26 mouse cellular contexts compared by ENCODE assay signal in genomic region chr8:108363856-108364255, GRCm38 (mm10).
A peak's percentile ranks its signal among the peaks of the same experiment; 100 is the strongest.
DNase-seq lines count a peak whose midpoint lies in the region; ATAC-seq lines count a peak whose summit lies in the region.
"Had no signal": no experiment of that assay in that cellular context is flagged by ENCODE, and none has a peak within 500 bp of the region (broad histone marks: within the 10 kb centered on the region; RNA-seq: fewer than 3 reads in every experiment).

No protein-coding gene starts in this region.

- peak overlapping the region; percentile 39; the same call in 1 of the 2 replicates for H3K27ac ChIP-seq in hindbrain, embryonic 11.5 days (ENCODE audit: low read depth, low read length)
- H3K27ac ChIP-seq in hindbrain, embryonic 14.5 days, result no peak overlapping the region
- H3K27ac ChIP-seq in midbrain, embryonic 10.5 days (replicated peaks), result peak overlapping the region; percentile 50; the same call in 1 of the 2 replicates
- H3K27ac ChIP-seq in midbrain, embryonic 14.5 days (replicated peaks; ENCODE audit: low read depth, low read length), result no peak overlapping the region
- H3K27ac ChIP-seq: embryonic facial prominence, embryonic 13.5 days; kidney, postnatal 0 days; limb, embryonic 15.5 days; midbrain, embryonic 12.5 days had no signal

- ATAC-seq in hindbrain, embryonic 11.5 days (ENCODE audit: low FRiP score), result no peak
- ATAC-seq in hindbrain, embryonic 14.5 days (ENCODE audit: low FRiP score), result no peak
- no peak for ATAC-seq in midbrain, embryonic 14.5 days (ENCODE audit: low FRiP score, low TSS enrichment)
- ATAC-seq: CD4-positive, CD25-positive, alpha-beta regulatory T cell, adult 4 months; forebrain, postnatal 0 days; intestine, postnatal 0 days had no signal

- H3K4me3 ChIP-seq in hindbrain, embryonic 11.5 days (ENCODE audit: low read depth, low read length), result no peak overlapping the region
- H3K4me3 ChIP-seq in hindbrain, embryonic 14.5 days (replicated peaks; ENCODE audit: low read length), result no peak overlapping the region
- H3K4me3 ChIP-seq in midbrain, embryonic 10.5 days, result no peak overlapping the region
- no peak overlapping the region for H3K4me3 ChIP-seq in midbrain, embryonic 14.5 days (replicated peaks; ENCODE audit: low read depth, low read length)
- H3K4me3 ChIP-seq: embryonic facial prominence, embryonic 13.5 days; hindbrain, embryonic 12.5 days; limb, embryonic 15.5 days; midbrain, embryonic 12.5 days had no signal

- no peaks in the 10 kb centered on the region; the same call in 1 of the 2 replicates for H3K4me1 ChIP-seq in hindbrain, embryonic 11.5 days (replicated peaks; ENCODE audit: control insufficient read depth, insufficient read depth, low read length)
- 0 out of 2 replicates have a peak, but pooled peaks cover 3% of the 10 kb centered on the region for H3K4me1 ChIP-seq in hindbrain, embryonic 14.5 days (replicated peaks; ENCODE audit: control insufficient read depth, insufficient read depth, low read length)
- peaks cover 30% of the 10 kb centered on the region for H3K4me1 ChIP-seq in midbrain, embryonic 10.5 days
- 0 out of 2 replicates have a peak, but pooled peaks cover under 1% of the 10 kb centered on the region for H3K4me1 ChIP-seq in midbrain, embryonic 14.5 days (ENCODE audit: control insufficient read depth, insufficient read depth, low read length)
- H3K4me1 ChIP-seq: embryonic facial prominence, embryonic 13.5 days; limb, embryonic 15.5 days had no signal

- no peaks in the 10 kb centered on the region; the same call in 1 of the 2 replicates for H3K27me3 ChIP-seq in hindbrain, embryonic 11.5 days (ENCODE audit: control insufficient read depth, insufficient read depth, low read length)
- H3K27me3 ChIP-seq in hindbrain, embryonic 14.5 days (ENCODE audit: control insufficient read depth, insufficient read depth, low read length), result peaks cover 4% of the 10 kb centered on the region; the same call in 1 of the 2 replicates
- H3K27me3 ChIP-seq in midbrain, embryonic 10.5 days (ENCODE audit: low read depth, poor library complexity, severe bottlenecking), result no peaks in the 10 kb centered on the region; the same call in 1 of the 2 replicates
- H3K27me3 ChIP-seq in midbrain, embryonic 14.5 days (ENCODE audit: control insufficient read depth, insufficient read depth, low read length), result no peaks in the 10 kb centered on the region
- H3K27me3 ChIP-seq: embryonic facial prominence, embryonic 13.5 days; limb, embryonic 15.5 days had no signal

- no peaks in the 10 kb centered on the region for H3K9me3 ChIP-seq in hindbrain, embryonic 11.5 days (ENCODE audit: control insufficient read depth, low read length)
- H3K9me3 ChIP-seq in hindbrain, embryonic 14.5 days (ENCODE audit: control insufficient read depth, low read length), result no peaks in the 10 kb centered on the region
- no peaks in the 10 kb centered on the region for H3K9me3 ChIP-seq in midbrain, embryonic 10.5 days (replicated peaks)
- H3K9me3 ChIP-seq in midbrain, embryonic 14.5 days (ENCODE audit: control insufficient read depth, low read length), result no peaks in the 10 kb centered on the region
- H3K9me3 ChIP-seq: embryonic facial prominence, embryonic 13.5 days; hindbrain, embryonic 12.5 days; limb, embryonic 15.5 days; midbrain, embryonic 12.5 days had no signal

- no peak overlapping the region for H3K9ac ChIP-seq in hindbrain, embryonic 11.5 days (ENCODE audit: low read depth, low read length)
- no peak overlapping the region for H3K9ac ChIP-seq in hindbrain, embryonic 14.5 days
- no peak overlapping the region for H3K9ac ChIP-seq in midbrain, embryonic 14.5 days (replicated peaks; ENCODE audit: low read length)
- H3K9ac ChIP-seq: embryonic facial prominence, embryonic 13.5 days; forebrain, postnatal 0 days; hindbrain, embryonic 12.5 days; limb, embryonic 15.5 days; liver, postnatal 0 days; midbrain, embryonic 12.5 days had no signal

- H3K36me3 ChIP-seq in hindbrain, embryonic 11.5 days (ENCODE audit: control insufficient read depth, insufficient read depth, low read length), result no peaks in the 10 kb centered on the region
- no peaks in the 10 kb centered on the region for H3K36me3 ChIP-seq in hindbrain, embryonic 14.5 days (replicated peaks; ENCODE audit: control insufficient read depth, insufficient read depth)
- H3K36me3 ChIP-seq in midbrain, embryonic 10.5 days, result no peaks in the 10 kb centered on the region
- H3K36me3 ChIP-seq in midbrain, embryonic 14.5 days (ENCODE audit: control insufficient read depth, insufficient read depth, low read length), result no peaks in the 10 kb centered on the region
- H3K36me3 ChIP-seq: embryonic facial prominence, embryonic 13.5 days; hindbrain, embryonic 12.5 days; limb, embryonic 15.5 days; midbrain, embryonic 12.5 days had no signal

- WGBS in hindbrain, embryonic 11.5 days, result 61% methylated on average over 8 of the region's 8 CpGs
- 65% methylated on average over 8 of the region's 8 CpGs for WGBS in hindbrain, embryonic 14.5 days
- WGBS in midbrain, embryonic 10.5 days, result 72% methylated on average over 8 of the region's 8 CpGs
- 69% methylated on average over 8 of the region's 8 CpGs for WGBS in midbrain, embryonic 14.5 days

- H3K4me2 ChIP-seq in hindbrain, embryonic 11.5 days (replicated peaks; ENCODE audit: low read depth, low read length), result no peak overlapping the region
- H3K4me2 ChIP-seq in hindbrain, embryonic 14.5 days (replicated peaks), result no peak overlapping the region
- no peak overlapping the region for H3K4me2 ChIP-seq in midbrain, embryonic 14.5 days (ENCODE audit: low read length)
- H3K4me2 ChIP-seq: embryonic facial prominence, embryonic 13.5 days; hindbrain, embryonic 12.5 days; limb, embryonic 15.5 days; midbrain, embryonic 12.5 days had no signal

- DNase-seq in hindbrain, embryonic 11.5 days (ENCODE audit: low spot score), result no peak
- no peak for DNase-seq in hindbrain, embryonic 14.5 days (ENCODE audit: low spot score)
- no peak for DNase-seq in midbrain, embryonic 10.5 days (ENCODE audit: low spot score)
- DNase-seq in midbrain, embryonic 14.5 days, result no peak
- peak; percentile 35 for DNase-seq in R1 (ENCODE audit: low read depth, low spot score)
- no peak for DNase-seq in thymus, postnatal 36 days
- no peak for DNase-seq in cerebellum, postnatal 10 days
- DNase-seq: adrenal gland, postnatal 14 days; cerebellum, adult 11 months; cerebellum, adult 9-10 months; forebrain, postnatal 0 days; heart, postnatal 14 days; layer of hippocampus, postnatal 36 days; left cerebral cortex, postnatal 4 days; liver, postnatal 0 days; lung, postnatal 36 days; right cerebral cortex, postnatal 14 days; thymus, adult 18-20 months; thymus, postnatal 25 days had no signal

Comparison
In these comparisons a context has a peak if more than half of its experiments do, and no peak if none do; other contexts are left out.
1. H3K27ac ChIP-seq: peak in hindbrain, embryonic 11.5 days (single experiment) and midbrain, embryonic 10.5 days (single experiment); none in hindbrain, embryonic 14.5 days (single experiment) and midbrain, embryonic 14.5 days (single experiment).